Mouse (Mus musculus) midbrain, embryonic 15.5 days (tissue): ENCODE results near the gene Kdsr. TPM values are rescaled to one million over a fixed set of nuclear protein-coding genes. Genes with fewer than 3 reads are reported as not detected.

Experiments used
- ATAC-seq: fragments of 200-750 bp; cut with Nextera tagmentation; replicated peaks from 2 replicates; pipeline ENCODE4 v1.8.0; 2017; ENCODE audit warnings: moderate TSS enrichment
- H3K27ac ChIP-seq: fragments of 300-500 bp; sonication (generic); 2 replicates; pipeline ENCODE4 v1.5.1; 2015; ENCODE audit warnings: mild to moderate bottlenecking, inconsistent platforms
- H3K27me3 ChIP-seq: fragments of 300-500 bp; sonication (generic); replicated peaks from 2 replicates; pipeline ENCODE4 v1.6.1; 2015; ENCODE audit warnings: inconsistent platforms
- H3K36me3 ChIP-seq: fragments of 300-500 bp; sonication (generic); replicated peaks from 2 replicates; pipeline ENCODE4 v1.6.1; 2015; ENCODE audit warnings: inconsistent platforms
- H3K4me1 ChIP-seq: fragments of 300-500 bp; sonication (generic); 2 replicates; pipeline ENCODE4 v1.6.1; 2015; ENCODE audit warnings: inconsistent platforms
- H3K4me2 ChIP-seq: fragments of 300-500 bp; sonication (generic); 2 replicates; pipeline ENCODE4 v1.6.1; 2015; ENCODE audit warnings: inconsistent platforms, mild to moderate bottlenecking, moderate library complexity
- H3K4me3 ChIP-seq: fragments of 300-500 bp; sonication (generic); 2 replicates; pipeline ENCODE4 v1.5.1; 2015; ENCODE audit warnings: mild to moderate bottlenecking, inconsistent platforms
- H3K9ac ChIP-seq: fragments of 300-500 bp; sonication (generic); 2 replicates; pipeline ENCODE4 v1.6.1; 2015; ENCODE audit warnings: mild to moderate bottlenecking, inconsistent platforms
- H3K9me3 ChIP-seq: fragments of 300-500 bp; sonication (generic); 2 replicates; pipeline ENCODE4 v1.6.1; 2016; ENCODE audit warnings: inconsistent platforms
- WGBS: fragments of 180-500 bp; shearing (Covaris S2); methylation state at CpG from one replicate; pipeline ENCODE4 v1.1.7; 2015; ENCODE audit warnings: mixed read lengths; 5-methylcytosine and 5-hydroxymethylcytosine counted together
- polyA plus RNA-seq: library from polyadenylated mRNA; unstranded; fragments of >200 nt; fragmentation: Nextera tagmentation; extraction: Ambion mirVana; gene quantifications from 2 replicates; pipeline ENCODE4 v1.2.1, GENCODE M21; 2015

Kdsr gene
- polyA plus RNA-seq, 1 experiment from 2014 or later = 14.9 TPM

GRCm38 (mm10) chr1:106684546-106684945, 75.0 kb downstream of the Kdsr start:
- Histone ChIP-seq H3K4me3 (no peak overlapping the region), H3K9ac (no peak overlapping the region), H3K4me1 (no peaks in the 10 kb centered on the region), H3K27ac (no peak overlapping the region), H3K36me3 (no peaks in the 10 kb centered on the region), H3K27me3 (no peaks in the 10 kb centered on the region), H3K9me3 (no peaks in the 10 kb centered on the region), H3K4me2 (no peak overlapping the region)
- 83% methylated on average over 3 of the region's 3 CpGs for WGBS
- no peak for ATAC-seq

- no peaks in the 10 kb centered on the region for H3K36me3 ChIP-seq
- WGBS = 84% methylated on average over 3 of the region's 3 CpGs
- H3K9ac ChIP-seq = no peak overlapping the region
- H3K4me1 ChIP-seq = no peaks in the 10 kb centered on the region
- no peak overlapping the region for H3K27ac ChIP-seq
- no peaks in the 10 kb centered on the region for H3K27me3 ChIP-seq
- no peak for ATAC-seq
- H3K9me3 ChIP-seq = no peaks in the 10 kb centered on the region
- no peak overlapping the region for H3K4me2 ChIP-seq
- no peak overlapping the region for H3K4me3 ChIP-seq
These were observed 76.7 kb downstream of the Kdsr start for GRCm38 (mm10) chr1:106682829-106683228.

DNA sequence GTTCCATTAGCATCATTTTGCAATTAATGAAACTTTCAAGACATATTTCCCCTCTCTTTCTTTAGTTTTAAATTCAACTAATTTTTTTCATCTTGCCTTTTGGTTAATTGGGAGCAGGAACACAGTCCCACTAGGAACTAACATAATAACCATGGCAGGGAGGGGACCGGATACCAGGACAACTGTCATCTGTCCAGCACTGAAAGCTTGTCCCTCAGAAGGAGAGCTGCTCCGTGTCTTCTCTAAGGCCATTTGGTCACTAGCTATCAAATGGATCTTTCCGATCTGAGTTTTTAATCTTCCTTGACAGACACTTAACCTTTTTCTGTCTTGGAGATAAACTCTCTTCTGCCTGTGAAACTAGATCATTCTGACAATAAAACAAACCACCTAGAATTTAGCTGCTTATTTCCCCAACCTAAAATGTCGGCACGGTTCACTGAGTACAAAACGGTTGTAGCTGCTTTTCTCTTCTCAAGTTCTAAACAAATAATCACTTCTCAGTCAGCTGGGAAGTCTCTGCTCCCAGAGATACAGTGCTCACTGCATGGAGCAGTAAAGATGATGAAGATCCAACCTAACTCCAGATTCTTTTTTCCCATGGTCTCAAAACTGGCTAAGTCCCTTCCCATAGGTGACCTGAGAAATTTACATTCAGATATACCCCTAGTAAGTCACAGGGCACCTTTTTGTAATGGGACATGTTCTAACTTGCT, 79.6 kb downstream of the Kdsr start:
- H3K4me1 ChIP-seq = no peaks in the 10 kb centered on the region
- H3K27ac ChIP-seq = no peak overlapping the region
- no peak for ATAC-seq
- H3K9me3 ChIP-seq = no peaks in the 10 kb centered on the region
- WGBS = 69% methylated on average over 6 of the region's 6 CpGs
- H3K4me3 ChIP-seq = no peak overlapping the region
- H3K4me2 ChIP-seq = no peak overlapping the region
- no peaks in the 10 kb centered on the region for H3K27me3 ChIP-seq
- no peaks in the 10 kb centered on the region for H3K36me3 ChIP-seq
- H3K9ac ChIP-seq = no peak overlapping the region

DNA sequence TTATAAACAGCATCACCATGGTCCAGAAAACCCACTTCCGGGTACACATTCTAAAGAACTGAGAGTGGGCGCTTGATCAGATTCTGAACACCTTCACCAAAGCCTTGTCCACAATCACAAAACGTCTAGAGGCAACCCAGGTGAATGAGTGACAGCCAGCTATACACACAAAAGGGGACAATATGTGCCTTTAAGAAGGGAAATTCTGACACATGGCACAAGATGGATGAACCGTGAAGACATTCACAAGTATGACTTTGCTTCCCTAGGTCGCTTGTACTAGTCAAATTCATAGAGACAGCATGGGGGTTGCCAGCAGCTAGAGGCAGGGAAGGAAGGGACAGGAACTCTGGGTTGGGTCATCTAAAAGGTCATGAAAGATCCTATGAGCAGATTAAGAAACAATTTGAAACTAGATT, 81.5 kb downstream of the Kdsr start:
- no peak for ATAC-seq
- Histone ChIP-seq H3K4me3 (no peak overlapping the region), H3K27ac (no peak overlapping the region), H3K27me3 (no peaks in the 10 kb centered on the region), H3K9ac (no peak overlapping the region), H3K9me3 (no peaks in the 10 kb centered on the region), H3K4me1 (no peaks in the 10 kb centered on the region), H3K4me2 (no peak overlapping the region), H3K36me3 (no peaks in the 10 kb centered on the region)
- WGBS = 77% methylated on average over 5 of the region's 5 CpGs

Other genes with a start within 250 kb of the Kdsr start
- 15.6 and 15.7 TPM in 2 replicates for gene Bcl2, start 45.5 kb downstream of the Kdsr start, polyA plus RNA-seq
- gene Vps4b, start 37.0 kb upstream of the Kdsr start, polyA plus RNA-seq = 30.2 and 32.1 TPM in 2 replicates
- 0.08 and 0.09 TPM in 2 replicates for gene Serpinb5, start 101.4 kb upstream of the Kdsr start, polyA plus RNA-seq
- gene Serpinb12, start 174.7 kb upstream of the Kdsr start, polyA plus RNA-seq = not detected in 2 replicates
- gene Serpinb13, start 221.3 kb upstream of the Kdsr start, polyA plus RNA-seq = not detected in 2 replicates